Mouse (Mus musculus) mouse embryonic stem cell (cell line): ENCODE measurements around the gene Alpl.

Experiments
- in situ Hi-C, 2 experiments: fragments of 300-500 bp; cut with MboI; formaldehyde crosslinking; loops; 1 replicate in 1 of 2; 3 replicates in 1 of 2; pipeline ENCODE4 v1.14.3; 2019 to 2020; ENCODE audit warnings: low sequenced_read_pairs in 2 of 2, low pct_unique_long_range_greater_than_20kb in 1 of 2, mixed read lengths in 1 of 2; ENCODE audit not compliant: unreplicated experiment in 1 of 2

Alpl gene

DNA sequence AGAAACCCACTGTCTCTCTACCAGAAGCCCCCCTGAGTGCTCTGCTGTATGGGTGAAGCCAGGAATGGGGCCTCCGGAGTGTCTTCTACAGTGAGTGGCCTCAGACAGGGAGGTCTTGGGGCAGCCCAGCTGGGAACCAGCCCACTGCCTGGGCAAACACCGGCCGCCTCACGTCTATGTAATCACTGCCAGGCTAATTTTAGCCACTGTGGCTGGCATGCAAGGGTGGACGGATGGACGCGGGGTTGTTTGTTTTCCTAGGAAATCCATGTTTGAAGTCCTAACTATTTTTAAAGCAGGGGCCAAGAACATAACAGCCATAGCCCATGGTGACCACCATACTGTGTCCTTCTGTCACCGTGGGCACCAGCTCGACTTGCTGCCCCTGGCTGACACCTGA is 46.1 kb downstream of the Alpl start:
- in situ Hi-C loops: no loop called here

DNA sequence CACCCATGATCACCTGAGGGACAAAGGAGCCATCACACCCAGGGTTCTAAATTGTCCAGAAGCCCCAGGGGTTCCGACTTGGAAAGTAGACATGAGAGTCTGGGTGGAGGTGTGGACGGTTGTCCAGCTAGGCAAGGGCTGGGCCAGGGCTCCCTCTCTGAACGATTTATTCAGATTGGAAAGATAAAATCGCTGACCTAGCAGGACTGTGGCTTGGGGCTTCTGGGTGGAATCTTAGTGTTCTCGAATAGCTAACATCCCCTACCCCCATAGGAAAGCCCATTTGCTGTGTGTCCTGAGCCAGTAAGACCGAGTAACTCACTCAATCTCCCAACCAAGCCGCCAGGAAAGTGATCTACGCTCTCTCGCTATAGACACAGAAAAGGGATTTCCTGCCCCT is 46.5 kb downstream of the Alpl start:
- in situ Hi-C loops: loop anchor here in 1 of 2 experiments (5.0 kb wide), 1 partner anchor 43 kb away; no protein-coding TSS in a partner anchor

DNA sequence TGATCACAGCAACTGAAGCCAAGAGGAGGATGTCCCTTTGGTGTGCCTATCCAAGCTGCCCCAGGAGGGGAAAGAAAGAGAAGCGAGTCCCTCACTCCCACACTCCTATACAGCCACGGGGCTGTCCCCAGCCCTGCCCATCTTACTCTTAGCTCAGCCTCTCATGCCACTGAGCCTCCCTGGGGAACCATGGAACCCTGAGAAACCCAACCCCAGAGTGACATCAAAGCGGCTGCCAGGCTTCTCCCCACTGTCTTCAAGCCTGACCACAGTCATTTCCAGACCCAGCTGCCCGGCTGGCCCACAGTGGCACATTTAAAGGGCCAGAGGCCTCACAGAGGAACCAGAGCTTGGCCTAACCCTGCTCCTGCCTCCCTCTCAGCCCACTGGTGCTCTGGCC is 47.5 kb downstream of the Alpl start:
- in situ Hi-C loops: loop anchor here in 1 of 2 experiments (5.0 kb wide), 1 partner anchor 44 kb away; no protein-coding TSS in a partner anchor

DNA sequence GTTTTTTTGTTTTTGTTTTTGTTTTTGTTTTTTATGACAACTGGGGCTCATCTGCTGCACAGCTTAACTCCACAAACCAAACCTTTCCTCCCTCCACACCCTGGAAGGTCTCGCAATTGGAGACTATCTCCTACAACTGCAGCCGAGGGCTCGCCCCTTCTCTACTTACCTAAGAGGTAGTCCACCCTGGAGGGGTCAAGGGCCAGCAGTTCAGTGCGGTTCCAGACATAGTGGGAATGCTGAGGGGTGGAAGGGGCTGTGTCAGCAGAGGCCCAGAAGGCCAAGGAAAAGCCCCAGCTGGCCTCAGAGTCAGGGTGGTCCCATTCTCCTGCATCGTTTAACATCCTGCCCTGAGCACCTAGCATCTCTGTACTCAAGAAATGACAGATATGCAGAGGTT is 48.6 kb downstream of the Alpl start:
- in situ Hi-C loops: loop anchor here in 1 of 2 experiments (5.0 kb wide), 1 partner anchor 45 kb away; no protein-coding TSS in a partner anchor

DNA sequence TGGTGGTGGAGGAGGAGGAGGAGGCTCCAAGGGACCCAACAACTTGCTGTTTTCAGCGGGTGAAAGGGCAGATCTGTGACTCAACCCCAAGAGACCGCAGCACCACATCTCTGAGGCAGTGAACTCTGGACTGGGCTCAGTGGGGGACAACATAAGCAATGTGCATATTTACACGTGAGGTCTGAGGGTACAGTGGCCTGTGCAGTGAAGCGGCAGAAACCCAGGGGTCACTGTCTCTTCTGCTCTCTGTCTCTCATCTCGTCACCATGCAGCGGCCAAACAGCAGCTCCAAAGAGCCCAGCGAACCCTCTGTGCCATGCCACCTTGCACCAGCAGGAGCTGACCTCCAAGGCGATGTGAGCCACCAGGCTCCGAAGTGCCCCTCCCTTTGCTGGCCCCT is 49.1 kb downstream of the Alpl start:
- in situ Hi-C loops: loop anchor here in 1 of 2 experiments (5.0 kb wide), 1 partner anchor 45 kb away; no protein-coding TSS in a partner anchor

DNA sequence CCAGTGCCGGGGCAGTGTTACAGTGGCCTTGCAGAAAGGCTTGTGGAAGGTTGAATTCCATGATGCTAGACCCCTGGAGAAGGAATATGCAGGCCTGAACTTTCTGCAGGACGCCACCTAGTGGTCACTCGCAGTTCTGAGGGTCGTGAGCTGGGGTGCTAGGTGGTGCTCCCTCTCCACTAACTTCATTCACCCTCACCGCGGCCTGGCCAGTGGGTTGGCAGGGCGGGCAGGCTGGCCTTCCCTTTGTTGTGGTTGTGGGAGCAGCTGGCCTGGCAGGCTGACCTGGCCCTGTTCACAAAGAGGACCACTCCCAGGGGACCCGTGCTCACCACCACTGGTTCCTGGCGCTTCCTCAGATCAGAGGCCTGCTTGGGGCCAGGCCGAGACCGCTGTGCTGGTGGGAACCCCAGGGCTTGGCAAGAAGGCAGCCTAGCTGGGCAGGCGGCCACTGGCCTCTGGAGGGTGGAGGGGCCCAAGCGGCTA is 51.7 kb downstream of the Alpl start:
- in situ Hi-C loops: no loop called here

DNA sequence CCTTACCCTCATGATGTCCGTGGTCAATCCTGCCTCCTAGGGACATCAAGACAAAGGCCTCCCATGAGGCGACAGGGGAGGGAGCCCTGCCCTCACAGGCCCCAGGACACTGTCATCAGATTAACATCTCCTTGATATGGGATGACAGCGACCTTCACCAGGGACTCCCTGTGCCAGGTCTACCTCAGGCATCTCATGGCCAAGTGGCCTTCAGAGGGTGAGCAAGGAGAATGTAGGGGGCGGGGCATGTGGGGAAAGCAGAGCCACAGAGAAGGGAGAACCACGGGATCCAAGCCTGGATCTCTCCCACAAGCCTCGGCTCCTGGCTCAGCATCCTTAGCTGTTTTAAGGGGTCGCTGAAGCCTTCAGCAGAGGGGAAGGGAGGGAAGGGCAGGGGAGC is 52.4 kb downstream of the Alpl start:
- in situ Hi-C loops: no loop called here

DNA sequence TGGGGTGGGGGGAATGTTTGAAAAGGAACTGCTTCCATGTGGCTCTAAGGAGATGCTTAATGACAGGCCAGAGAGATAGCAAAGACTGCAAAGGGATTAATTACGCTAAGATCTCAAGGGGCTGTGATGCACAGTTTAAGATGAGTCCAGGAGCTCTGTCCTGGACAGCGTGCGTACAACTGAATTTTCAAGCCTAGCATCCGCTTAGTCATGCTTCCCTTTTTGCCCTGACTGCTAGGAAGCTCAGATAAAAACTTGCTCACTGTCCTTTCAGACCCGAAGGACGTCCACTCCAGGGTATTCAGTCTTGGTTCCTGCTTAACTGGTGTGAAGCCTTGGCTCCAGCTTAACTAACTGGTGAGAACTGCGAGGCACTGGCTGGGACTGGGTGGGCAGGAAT is 55.8 kb downstream of the Alpl start:
- in situ Hi-C loops: no loop called here

DNA sequence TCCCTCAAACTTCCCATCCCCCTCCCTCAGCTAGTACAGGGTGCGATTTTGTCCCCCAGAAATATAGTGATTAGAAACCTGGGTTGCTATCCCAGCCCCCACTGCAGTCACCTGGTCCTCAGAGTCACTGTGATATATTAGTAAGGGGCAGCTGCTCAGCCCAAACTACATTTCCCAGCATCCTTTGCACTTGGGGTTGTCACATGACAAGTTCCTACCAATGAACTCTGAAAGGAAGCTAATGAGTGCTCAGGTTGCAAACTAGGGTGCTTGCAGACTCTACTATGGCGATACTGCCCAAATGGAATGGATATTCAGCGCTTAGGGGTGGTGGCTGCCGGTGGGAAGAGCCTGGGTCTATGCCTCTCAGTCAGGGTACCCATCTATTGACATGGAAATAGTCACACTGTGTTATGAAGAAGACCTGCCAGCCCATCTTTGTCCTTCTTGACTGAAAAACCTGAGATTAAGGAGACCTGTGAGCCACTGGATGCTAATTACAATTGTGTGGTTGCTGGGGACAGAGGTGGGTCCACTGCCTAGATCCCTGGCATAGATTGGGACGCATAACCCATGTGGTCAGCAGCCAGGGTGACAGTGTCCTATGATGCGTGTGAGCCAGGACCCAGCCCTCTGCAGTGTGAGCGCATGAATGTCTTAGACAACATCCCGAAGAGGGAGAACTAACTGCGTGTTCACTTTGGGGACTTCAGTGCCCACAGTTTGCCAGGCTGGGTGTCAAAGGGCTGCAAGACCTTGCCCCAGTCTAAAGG is 56.8 kb downstream of the Alpl start:
- in situ Hi-C loops: loop anchor here in 1 of 2 experiments (10.0 kb wide), 1 partner anchor 215 kb away; no protein-coding TSS in a partner anchor

DNA sequence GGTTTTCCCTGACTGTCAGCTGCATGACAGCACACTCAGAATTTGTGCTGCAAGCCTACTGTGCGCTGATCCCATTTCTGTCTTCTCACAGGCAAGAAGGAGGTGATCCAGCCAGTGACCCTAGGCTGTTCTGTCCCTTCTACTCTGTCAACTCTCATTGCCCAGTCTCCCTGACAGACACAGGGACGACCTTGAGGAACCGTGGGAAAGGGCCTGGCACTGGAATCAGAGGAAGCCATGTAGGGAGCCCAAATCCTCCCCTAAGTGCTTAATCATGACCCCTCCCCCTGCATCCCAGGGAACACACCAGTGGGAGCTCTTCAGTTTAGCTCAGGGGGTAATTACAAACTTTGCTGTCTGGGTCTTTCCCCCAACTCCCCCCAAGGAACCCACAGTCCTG is 58.4 kb downstream of the Alpl start:
- in situ Hi-C loops: loop anchor here in 1 of 2 experiments (10.0 kb wide), 1 partner anchor 217 kb away; no protein-coding TSS in a partner anchor

DNA sequence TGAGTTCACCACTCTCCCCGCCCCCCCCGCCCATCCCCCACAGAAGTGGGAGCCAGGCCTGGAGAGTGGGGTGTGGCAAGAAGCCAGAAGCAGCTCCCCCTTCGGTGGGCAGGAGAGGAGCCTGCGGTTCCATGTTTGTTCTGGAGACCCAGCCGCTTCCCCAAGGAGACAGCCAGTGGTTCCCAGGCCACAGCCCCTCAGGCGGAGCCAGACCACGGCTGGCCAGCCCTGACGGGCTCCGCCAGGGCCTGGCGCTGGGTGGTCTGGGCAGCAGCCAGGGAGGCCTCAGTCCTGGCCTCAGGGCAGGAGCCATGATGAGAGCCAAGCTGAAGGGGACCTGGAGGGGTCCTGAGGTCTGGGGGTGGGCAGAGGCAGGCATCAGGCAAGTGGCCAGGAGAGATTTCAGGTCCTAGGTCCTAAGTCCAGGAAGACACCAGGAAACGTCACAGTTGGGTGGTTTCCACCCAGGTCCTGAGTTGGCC is 59.9 kb downstream of the Alpl start:
- in situ Hi-C loops: loop anchor here in 1 of 2 experiments (10.0 kb wide), 1 partner anchor 219 kb away; no protein-coding TSS in a partner anchor

DNA sequence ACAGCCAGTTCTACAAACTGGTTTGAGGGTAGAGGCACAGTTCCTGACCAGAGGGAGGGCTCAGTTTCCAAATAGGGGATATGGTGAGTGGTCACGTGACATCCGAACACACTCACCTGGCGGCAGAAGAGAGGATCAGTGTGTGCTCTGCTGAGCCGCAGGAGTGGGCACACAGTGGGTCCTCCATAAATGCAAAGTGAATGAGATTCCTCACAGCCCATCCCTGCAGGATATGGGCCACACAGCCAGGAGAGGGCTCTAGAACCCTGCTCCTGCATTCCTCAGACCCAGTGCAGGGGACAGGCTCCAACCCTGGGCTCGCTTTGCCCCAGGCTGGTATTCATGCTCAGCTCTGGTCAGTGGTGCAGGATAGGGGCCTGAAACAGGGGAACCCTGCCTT is 62.7 kb downstream of the Alpl start:
- in situ Hi-C loops: loop anchor here (5.0 to 10.0 kb wide), 3 partner anchors 69 to 221 kb away; no protein-coding TSS in a partner anchor

DNA sequence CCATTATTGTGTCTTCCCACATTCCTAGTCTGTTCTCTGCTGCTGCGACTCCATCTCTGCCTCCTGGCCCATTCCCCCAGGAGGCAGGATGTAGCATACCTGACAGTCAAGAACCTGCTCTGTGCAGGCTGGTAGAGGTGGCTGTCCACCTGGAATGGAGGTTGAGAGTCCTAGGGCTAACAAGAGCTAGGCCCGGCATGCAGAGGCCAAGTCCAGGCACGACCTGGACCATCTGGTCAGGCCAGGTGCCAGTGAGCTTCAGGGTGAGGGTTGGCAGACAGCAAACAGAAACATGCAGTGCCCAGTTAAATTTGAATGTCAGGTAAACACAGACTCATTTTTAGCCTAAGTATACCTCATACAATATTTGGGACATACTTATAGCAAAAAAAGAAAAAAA is 63.2 kb downstream of the Alpl start:
- in situ Hi-C loops: loop anchor here (5.0 to 10.0 kb wide), 3 partner anchors 69 to 222 kb away; no protein-coding TSS in a partner anchor

DNA sequence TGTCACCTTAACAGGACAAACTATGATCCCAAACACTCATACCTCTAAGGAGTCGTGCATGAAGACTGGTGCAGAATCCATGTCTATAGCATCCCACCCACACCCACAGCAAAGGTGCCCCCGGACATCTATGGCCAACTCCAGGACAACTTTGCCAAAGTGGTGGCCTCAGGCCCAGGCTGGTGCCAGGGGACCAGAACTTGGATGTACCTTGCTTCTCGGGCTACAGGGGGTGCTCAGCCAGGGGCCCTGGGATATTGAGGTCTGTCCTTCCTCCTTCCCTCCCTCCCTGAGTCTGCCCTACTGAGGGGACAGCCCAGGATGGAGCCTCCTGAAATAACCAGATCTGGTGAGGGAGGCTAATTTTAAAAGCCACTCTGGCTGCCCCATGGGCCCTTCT is 63.8 kb downstream of the Alpl start:
- in situ Hi-C loops: loop anchor here (5.0 to 10.0 kb wide), 3 partner anchors 70 to 222 kb away; no protein-coding TSS in a partner anchor

DNA sequence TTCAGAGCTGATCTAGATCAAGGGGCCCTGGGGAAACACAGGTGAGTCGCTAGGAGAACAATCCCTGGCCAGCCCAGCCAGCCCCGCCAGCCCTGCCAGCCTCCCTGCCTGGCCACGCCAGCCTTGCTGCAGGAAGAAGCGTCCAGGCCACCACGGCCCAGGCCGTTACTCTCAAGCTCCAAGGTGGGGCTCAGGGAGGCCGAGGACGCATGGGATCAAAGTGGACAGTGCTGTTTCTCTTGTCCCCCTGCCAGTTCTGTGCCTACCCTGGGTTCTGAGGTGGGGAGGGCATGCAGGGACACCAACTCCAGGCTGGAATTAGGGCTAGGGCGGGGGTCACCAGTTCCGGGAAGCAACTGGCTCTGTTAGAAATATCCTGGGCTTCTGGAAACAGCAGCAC is 64.3 kb downstream of the Alpl start:
- in situ Hi-C loops: loop anchor here (5.0 to 10.0 kb wide), 3 partner anchors 70 to 223 kb away; no protein-coding TSS in a partner anchor

DNA sequence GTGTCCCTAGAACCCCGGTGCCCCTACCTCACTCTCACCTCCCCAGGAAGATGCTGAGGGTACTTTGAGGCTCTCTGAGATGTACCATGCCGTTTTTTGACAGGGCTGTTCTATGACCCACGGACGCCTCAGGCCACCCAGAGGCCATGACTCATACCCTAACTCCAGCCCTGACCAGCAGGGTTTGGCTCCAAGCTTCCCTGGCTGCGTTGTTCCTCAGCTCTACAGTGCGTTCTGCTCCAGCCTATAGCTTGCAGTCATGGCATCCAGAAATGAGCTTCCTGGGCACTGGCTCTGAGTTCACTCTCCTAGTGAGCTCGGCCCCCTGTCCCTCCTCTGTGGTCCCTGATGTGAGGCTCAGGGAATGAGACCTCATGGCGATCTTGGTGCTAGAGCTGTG is 65.4 kb downstream of the Alpl start:
- in situ Hi-C loops: loop anchor here (5.0 to 10.0 kb wide), 3 partner anchors 72 to 224 kb away; no protein-coding TSS in a partner anchor

DNA sequence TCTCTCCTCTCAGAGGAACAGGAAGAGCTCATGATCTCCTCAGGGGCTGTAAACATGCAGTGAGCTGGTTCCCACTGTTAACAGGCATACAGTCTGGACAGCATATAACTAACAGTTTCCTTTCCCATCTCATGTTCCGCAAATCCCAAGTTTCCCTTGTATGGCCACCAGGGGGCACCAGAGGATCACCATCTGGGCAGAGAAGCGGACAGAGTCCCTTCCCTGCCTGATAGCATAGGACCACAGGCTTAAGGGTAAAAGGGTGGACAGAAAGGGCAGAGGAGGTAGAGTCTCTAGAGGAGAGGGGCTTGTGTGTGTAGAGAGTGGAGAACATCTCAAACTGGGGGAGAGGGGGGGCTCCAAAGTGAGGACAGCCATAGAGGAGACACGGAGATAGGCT is 66.0 kb downstream of the Alpl start:
- in situ Hi-C loops: loop anchor here (5.0 to 10.0 kb wide), 3 partner anchors 72 to 225 kb away; no protein-coding TSS in a partner anchor

DNA sequence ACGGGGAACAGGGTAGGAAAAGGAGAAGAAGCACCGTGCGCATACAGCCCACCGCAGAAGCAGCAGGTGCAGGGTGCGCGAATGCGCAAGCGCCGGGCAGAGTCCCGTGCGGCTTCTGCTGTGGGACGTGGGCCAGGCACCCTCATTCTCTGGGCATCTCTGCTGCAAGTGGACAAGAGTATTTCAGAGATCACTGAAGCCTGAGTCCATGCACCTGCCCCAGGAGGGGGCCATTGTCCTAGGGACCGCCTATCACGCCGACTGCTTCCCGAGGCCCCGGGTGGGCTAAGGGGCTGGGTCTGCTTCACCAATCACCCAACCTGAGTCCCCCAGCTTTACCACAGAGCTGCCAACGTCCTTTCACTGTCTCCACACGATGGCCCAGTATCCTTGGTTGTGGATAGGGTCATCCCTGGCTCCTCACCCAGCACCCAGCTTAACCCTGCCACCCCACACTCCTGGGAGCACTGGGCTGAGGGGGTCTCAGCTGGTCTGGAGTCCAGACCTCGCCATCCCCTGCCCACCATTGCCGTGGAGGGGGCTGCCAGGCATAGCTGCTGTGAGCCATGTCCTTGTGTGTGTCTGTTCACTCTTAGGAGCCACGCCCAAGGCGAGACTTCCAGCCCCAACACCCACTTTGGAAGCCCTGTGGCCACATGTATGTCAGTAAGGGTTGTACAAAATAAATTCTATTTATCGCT is 66.9 kb downstream of the Alpl start:
- in situ Hi-C loops: loop anchor here in 1 of 2 experiments (10.0 kb wide), 1 partner anchor 55 kb away; no protein-coding TSS in a partner anchor
